Mouse (Mus musculus) cortical plate, adult 2 months (tissue): ENCODE measurements around the gene Dnah1. TPM values are rescaled to one million over a fixed set of nuclear protein-coding genes. Genes with fewer than 3 reads are reported as not detected.

Experiments
- H3K27ac ChIP-seq: fragments of 200-500 bp; 2 replicates; pipeline ENCODE4 v1.5.1; 2012; ENCODE audit warnings: low read length, control low read depth, inconsistent platforms; ENCODE audit not compliant: insufficient read depth
- H3K4me1 ChIP-seq: fragments of 200-500 bp; 2 replicates; pipeline ENCODE4 v1.6.1; 2011; ENCODE audit warnings: low read length; ENCODE audit not compliant: control insufficient read depth, insufficient read depth
- H3K4me3 ChIP-seq: fragments of 200-500 bp; 2 replicates; pipeline ENCODE4 v1.5.1; 2011; ENCODE audit warnings: mild to moderate bottlenecking, low read length, control low read depth; ENCODE audit not compliant: insufficient read depth
- CTCF ChIP-seq: fragments of 200-500 bp; IDR thresholded peaks from 2 replicates; pipeline ENCODE4 v1.5.1; 2011; ENCODE audit warnings: mild to moderate bottlenecking, control low read depth, low read length; ENCODE audit not compliant: insufficient read depth; ENCODE audit errors: extremely low read depth
- POLR2A ChIP-seq: fragments of 200-500 bp; IDR thresholded peaks from 2 replicates; pipeline ENCODE4 v1.6.1; 2011; ENCODE audit warnings: mild to moderate bottlenecking, low read length, control low read depth; ENCODE audit not compliant: insufficient read depth; ENCODE audit errors: extremely low read depth
- polyA plus RNA-seq: library from polyadenylated mRNA; depleted of rRNA; stranded (reverse); fragments of >200 nt; gene quantifications from 2 replicates; pipeline ENCODE4 v1.2.3, GENCODE M21; 2012; rRNA removed

Gene Dnah1
- polyA plus RNA-seq: 6.0 and 6.5 TPM in 2 replicates

DNA sequence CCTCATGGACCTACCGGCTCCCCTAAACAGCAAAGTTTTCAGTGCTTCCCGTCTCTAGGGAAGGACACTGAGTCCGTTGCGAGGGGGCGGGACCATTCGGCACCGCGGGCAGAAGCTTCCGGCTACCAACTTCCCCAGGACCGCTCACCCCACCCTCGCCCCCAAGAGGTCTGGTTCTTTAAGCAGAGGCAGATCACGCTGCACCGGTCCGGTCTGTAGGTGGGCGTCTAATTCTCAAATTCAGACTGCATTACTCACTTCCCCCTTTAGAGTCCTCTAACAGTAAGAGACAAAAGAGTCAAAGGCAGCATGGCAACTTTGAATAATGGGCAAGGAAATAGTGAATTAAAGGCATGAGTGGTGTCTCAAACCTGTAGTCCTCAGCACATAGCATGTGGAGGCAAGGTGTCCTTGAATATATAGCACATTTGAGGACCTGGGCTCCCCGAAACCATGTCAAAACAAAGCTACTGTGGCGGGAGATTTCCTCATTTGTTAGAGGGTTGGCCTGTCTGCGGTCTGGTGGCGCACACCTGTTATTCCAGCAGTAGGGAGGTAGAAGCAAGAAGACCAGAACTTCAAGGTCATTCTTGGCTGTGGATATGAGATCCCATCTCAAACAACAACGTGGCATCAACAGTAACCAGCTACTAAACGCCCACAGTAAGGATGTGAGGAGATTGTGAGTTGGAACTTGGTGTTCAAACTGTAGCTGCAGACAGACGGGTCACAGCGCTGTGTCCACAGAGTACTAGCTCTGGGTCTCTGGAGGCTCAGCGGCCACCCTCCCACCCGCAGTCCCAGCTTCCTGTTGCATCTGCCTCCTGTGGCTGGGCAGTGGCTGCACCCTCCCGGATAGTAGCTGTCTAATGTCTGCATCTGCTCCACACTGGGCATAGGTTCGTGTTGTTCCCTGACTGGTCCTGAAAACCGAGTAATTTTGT, at the start of gene Dnah1:
Dnah1 (minus strand) TSS at position 48 of the 944 bp plus-strand sequence.
- Histone ChIP-seq H3K4me3 (no peak within 1 kb of the TSS), H3K4me1 (no peaks in the 10 kb centered on the region), H3K27ac (no peak within 1 kb of the TSS)
- TF ChIP-seq POLR2A: no peak
- no peak for TF ChIP-seq CTCF

DNA sequence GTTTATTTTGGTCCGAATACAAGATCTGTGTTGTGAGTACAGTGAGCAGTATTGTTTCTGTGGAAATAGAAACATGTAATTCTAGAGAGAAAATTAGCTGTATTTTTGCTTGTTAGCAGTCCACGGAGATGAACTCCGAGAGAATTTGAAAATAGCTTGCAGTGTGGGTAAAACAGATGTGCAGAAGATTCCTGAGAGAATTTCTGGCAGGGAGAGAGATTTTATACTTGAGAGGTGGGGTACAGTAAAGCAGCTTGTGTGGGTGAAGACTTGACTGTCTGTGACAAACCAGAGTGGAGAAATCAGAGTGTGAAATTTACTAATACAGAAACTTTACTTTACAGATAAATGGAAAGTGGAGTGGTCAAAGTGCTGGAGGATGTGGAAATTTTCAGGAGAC, 45.7 kb upstream of the Dnah1 start:
- no peak overlapping the region for H3K4me3 ChIP-seq
- TF ChIP-seq POLR2A: no peak
- no peak for TF ChIP-seq CTCF
- no peak overlapping the region for H3K27ac ChIP-seq
- H3K4me1 ChIP-seq: no peaks in the 10 kb centered on the region; the same call in 1 of the 2 replicates

DNA sequence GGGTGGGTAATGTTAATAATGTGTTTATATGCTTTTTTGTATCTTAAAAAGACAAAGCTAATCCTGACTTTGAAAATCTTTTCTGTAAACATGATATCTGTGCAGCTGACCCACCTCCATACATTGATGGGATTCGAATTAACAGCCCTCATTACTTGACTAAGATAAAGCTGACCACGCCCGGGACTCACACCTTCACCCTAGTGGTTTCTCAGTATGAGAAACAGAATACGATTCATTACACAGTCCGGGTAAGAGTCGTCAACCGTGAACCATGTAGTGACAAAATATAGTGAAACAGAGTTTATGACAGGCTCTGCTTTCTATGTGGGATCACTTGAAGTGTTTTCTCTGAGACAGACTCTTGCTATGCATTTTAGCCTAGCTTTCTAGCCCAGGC, 44.3 kb upstream of the Dnah1 start:
- Histone ChIP-seq H3K4me1 (no peaks in the 10 kb centered on the region; the same call in 1 of the 2 replicates), H3K4me3 (no peak overlapping the region), H3K27ac (no peak overlapping the region)
- TF ChIP-seq POLR2A: no peak

DNA sequence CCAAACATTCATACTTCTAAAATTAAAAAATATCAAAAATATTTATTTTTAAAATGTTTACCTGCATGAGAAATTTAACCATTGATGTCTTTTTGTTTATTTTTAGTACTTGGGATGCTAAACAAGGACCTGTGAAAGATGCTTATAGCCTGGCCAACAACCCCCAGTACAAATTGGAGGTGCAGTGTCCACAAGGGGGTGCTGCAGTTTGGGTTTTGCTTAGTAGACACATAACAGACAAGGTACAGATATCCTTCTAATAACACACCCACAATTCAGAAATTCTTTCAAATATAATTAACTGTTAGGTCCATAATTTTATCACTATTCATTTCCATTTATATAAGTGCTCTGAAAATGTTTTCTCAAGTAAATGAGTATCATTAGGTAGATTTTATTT, 41.7 kb upstream of the Dnah1 start:
- no peak for TF ChIP-seq POLR2A
- peak; percentile 64 for TF ChIP-seq CTCF
- Histone ChIP-seq H3K4me1 (no peaks in the 10 kb centered on the region; the same call in 1 of the 2 replicates), H3K4me3 (no peak overlapping the region), H3K27ac (no peak overlapping the region)

DNA sequence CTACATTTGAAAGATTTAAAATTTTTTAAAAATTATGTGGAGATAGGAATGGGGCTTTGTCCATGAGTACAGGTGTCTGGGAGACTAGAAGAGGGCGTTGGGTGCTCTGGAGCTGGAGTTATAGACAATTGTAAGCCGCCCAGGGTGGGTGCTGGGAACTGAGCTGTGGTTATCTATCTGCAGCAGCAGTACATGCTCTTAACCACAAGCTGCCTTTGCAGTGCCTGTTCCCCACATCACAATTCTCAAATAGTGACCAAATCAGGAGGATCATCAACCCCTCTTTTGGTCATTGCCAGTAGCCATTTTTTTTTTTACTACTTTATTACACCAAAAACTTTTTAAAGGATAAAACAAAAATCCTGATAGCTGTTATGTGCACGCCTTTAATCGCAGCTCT, 40.9 kb upstream of the Dnah1 start:
- no peaks in the 10 kb centered on the region; the same call in 1 of the 2 replicates for H3K4me1 ChIP-seq
- no peak for TF ChIP-seq CTCF
- no peak for TF ChIP-seq POLR2A
- H3K27ac ChIP-seq: no peak overlapping the region
- no peak overlapping the region for H3K4me3 ChIP-seq

DNA sequence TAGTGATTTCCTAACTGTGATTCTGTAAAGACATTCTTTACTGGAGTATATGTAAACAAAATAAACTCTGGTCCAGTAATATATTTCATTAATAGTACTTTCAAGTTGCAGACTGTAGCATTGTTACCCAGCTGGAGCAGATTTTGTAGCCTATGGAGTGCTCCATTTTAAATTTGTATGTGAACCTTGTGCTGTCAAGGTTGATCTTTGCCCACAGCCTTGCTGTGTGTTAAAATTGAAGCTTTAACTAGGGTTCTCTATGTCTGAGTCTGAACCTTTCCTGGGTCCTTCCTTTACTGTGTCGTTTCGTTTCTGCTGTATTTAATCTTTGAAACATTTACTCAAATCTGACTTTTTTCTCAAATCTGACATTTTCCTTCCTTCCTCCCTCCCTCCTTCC, 38.5 kb upstream of the Dnah1 start:
- H3K4me3 ChIP-seq: no peak overlapping the region
- H3K27ac ChIP-seq: no peak overlapping the region
- H3K4me1 ChIP-seq: no peaks in the 10 kb centered on the region
- no peak for TF ChIP-seq CTCF
- no peak for TF ChIP-seq POLR2A

DNA sequence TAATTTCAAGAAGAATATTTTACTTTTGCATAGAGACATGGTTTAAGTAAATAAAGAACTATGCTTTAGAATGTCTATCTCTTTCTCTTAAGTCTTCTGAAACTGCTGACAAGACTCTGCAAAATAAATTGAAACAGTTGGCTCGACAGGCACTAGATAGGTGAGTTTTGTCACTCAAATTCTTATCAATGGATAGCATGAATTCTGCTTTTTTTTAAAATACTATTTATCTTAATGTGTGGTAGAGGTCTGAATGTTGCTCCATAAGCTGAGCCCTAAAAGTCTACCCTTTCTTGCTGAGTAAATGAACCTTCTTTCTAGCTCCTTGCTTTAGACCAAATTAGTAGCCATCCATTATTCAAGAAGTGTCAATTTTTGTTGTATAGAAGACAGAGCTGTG, 21.7 kb upstream of the Dnah1 start:
- Histone ChIP-seq H3K4me1 (no peaks in the 10 kb centered on the region), H3K4me3 (no peak overlapping the region), H3K27ac (no peak overlapping the region)
- TF ChIP-seq POLR2A (no peak), CTCF (no peak)

DNA sequence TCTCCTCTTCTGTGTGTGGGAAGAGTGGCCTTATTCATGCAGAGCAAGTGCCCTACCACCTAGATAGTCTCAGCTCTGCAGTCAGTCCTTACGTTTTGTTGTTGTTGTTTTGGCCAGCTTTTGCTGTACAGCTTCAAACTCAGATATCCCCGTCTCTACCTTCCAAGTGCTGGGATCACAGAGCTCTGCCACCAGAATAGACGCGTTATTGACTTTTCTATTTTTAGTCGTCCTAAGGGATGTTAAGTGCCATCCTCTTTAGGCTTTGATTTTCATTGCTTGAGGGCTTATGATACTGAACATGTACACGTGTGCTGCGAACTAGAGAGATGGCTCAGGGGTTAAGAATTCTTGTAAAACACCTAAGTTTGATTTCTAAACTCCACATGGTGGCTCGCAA, 19.5 kb upstream of the Dnah1 start:
- H3K27ac ChIP-seq: no peak overlapping the region
- no peak overlapping the region for H3K4me3 ChIP-seq
- H3K4me1 ChIP-seq: no peaks in the 10 kb centered on the region; the same call in 1 of the 2 replicates
- no peak for TF ChIP-seq POLR2A
- no peak for TF ChIP-seq CTCF

DNA sequence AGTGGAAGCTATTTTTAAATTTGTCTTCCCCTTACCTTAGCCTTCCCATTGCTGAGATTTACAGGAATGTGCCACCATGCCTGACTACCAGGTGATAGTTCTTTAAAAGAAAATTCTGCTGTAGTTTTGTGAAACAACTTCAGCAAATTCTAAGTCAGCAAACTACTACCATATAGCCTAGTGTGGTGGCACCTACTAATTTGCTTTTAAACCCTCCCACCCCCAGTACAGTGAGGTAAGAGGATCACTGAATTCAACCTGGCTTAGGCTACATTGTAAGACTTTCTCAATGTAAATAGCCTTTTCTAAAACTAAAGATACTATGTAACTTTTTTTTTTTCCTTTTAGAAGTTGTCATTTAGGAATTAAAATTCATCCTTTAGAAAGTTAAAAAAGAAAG, 14.3 kb upstream of the Dnah1 start:
- TF ChIP-seq CTCF (no peak), POLR2A (no peak)
- Histone ChIP-seq H3K4me3 (peak overlapping the region; percentile 87; the same call in 1 of the 2 replicates), H3K27ac (no peak overlapping the region), H3K4me1 (peaks cover 3% of the 10 kb centered on the region; the same call in 1 of the 2 replicates)

DNA sequence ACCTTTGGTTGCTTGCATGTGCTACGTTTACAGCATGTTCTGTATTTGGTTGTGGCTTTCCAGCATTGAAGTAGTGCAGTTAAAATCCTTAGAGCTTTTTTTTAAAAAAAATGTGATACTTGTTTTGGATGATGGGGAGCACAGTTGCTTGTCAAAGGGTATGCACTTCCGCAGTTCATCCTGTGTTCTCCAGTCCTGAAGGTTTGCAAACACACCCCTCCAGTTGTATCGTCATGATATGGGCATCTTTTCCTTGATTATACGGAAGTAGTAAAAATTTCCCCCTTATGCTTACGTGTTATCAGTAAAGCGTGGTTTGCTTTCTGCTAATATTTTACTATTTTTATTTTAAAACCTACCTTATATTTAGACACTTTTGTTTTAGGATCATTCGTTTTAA, 13.7 kb upstream of the Dnah1 start:
- no peak overlapping the region for H3K27ac ChIP-seq
- H3K4me3 ChIP-seq: peak overlapping the region; percentile 87
- H3K4me1 ChIP-seq: peaks cover 3% of the 10 kb centered on the region; the same call in 1 of the 2 replicates
- TF ChIP-seq POLR2A (no peak), CTCF (no peak)
